27 mouse cellular contexts compared by ENCODE assay signal in the genomic region with DNA sequence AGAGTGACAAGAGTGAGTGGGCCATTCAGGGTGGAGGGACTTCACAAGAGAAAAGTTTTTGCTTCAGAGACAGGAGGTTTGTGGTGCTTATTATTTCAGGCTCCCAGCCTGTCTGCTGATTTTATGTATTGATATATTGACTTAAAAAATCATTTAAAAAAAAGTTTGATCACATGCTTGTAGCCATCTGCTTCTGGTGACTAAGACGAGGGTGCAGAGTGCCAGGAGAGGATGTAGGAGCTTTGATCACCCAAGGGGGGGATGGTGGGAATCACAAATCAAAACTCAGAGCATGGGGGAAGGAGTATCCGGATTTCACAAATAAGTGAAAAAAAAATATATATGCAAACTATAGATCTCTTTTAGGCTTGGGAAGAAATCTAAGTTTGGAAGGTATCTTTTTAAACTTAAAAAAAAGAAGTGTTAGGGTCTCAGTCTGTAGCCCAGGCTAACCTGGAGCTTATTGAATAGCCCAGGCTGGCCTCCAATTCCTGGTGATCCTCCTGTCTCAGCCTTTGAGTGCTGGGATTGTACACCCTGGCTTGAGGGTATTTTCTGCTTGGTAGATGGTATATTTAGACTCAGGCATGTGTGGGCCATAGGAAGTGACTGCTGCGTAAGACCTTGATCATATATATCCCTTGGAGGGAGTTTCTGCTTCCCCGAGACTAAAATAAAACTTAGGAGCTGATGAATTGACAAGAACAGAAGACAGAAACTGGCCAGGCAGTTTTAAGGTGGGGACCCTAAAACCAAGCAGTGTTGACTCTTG. TPM values are rescaled to one million over a fixed set of nuclear protein-coding genes. Genes with fewer than 3 reads are reported as not detected.
DNase-seq lines count a peak whose midpoint lies in the region; ATAC-seq and TF ChIP-seq lines count a peak whose summit lies in the region.
"Had no signal": no experiment of that assay in that cellular context is flagged by ENCODE, and none has a peak within 500 bp of the region (broad histone marks: within the 10 kb centered on the region; RNA-seq: fewer than 3 reads in every experiment).

No protein-coding gene starts in this region.

- peak; percentile 70 for ATAC-seq in frontal cortex, adult (ENCODE audit: low TSS enrichment)
- no peak for ATAC-seq in heart, embryonic 13.5 days (ENCODE audit: extremely low read depth, insufficient number of reproducible peaks, low FRiP score, low TSS enrichment)
- ATAC-seq: CD4-positive, CD25-positive, alpha-beta regulatory T cell, adult 4 months; forebrain, embryonic 14.5 days; hindbrain, embryonic 16.5 days; inflammation-experienced regulatory T-cells, adult 6 months; intestine, postnatal 0 days had no signal

- peaks cover 42% of the 10 kb centered on the region for H3K4me1 ChIP-seq in heart, embryonic 13.5 days
- H3K4me1 ChIP-seq: embryonic facial prominence, embryonic 15.5 days; forebrain, embryonic 10.5 days; hindbrain, embryonic 12.5 days had no signal

- H3K4me2 ChIP-seq in heart, embryonic 13.5 days: no peak overlapping the region
- H3K4me2 ChIP-seq: embryonic facial prominence, embryonic 15.5 days; heart, embryonic 15.5 days; hindbrain, embryonic 12.5 days had no signal

- H3K36me3 ChIP-seq in heart, embryonic 13.5 days: no peaks in the 10 kb centered on the region
- H3K36me3 ChIP-seq: embryonic facial prominence, embryonic 15.5 days; forebrain, embryonic 10.5 days; G1E; heart, embryonic 15.5 days; hindbrain, embryonic 12.5 days had no signal

- whole genome bisulfite sequencing in heart, embryonic 13.5 days: 50% methylated on average over 4 of the region's 4 CpGs

- DNase-seq in frontal cortex, postnatal 10 days (ENCODE audit: low spot score in 2 of 2): no peak
- no peak for DNase-seq in heart, adult 18-20 months
- peak; percentile 18 to 59 for DNase-seq in layer of hippocampus, adult 2 months (ENCODE audit: low spot score in 2 of 2)
- DNase-seq in layer of hippocampus, postnatal 10 days (ENCODE audit: low spot score in 2 of 2): no peak
- DNase-seq in left cerebral cortex, adult 8-10 months (ENCODE audit: low spot score in 2 of 2): no peak
- DNase-seq: adrenal gland, adult 8-10 months; adrenal gland, postnatal 36 days; B cell, adult 2 months; cerebellum, adult 11 months; cerebellum, adult 8-10 months; cerebellum, postnatal 14 days; embryo, embryonic 11 days; gastrocnemius, postnatal 10 days; heart, postnatal 4 days had no signal

- H3K27ac ChIP-seq in heart, embryonic 13.5 days (replicated peaks): peak overlapping the region; percentile 66
- H3K27ac ChIP-seq in layer of hippocampus, adult 2 months: no peak overlapping the region
- H3K27ac ChIP-seq: embryonic facial prominence, embryonic 15.5 days; forebrain, embryonic 10.5 days; hindbrain, embryonic 12.5 days had no signal

- H3K9me3 ChIP-seq in heart, embryonic 13.5 days: no peaks in the 10 kb centered on the region
- H3K9me3 ChIP-seq: embryonic facial prominence, embryonic 15.5 days; forebrain, embryonic 10.5 days; heart, embryonic 15.5 days; hindbrain, embryonic 12.5 days had no signal

- H3K9ac ChIP-seq in heart, embryonic 13.5 days: no peak overlapping the region
- H3K9ac ChIP-seq: embryonic facial prominence, embryonic 15.5 days; heart, embryonic 15.5 days; hindbrain, embryonic 12.5 days had no signal

- no peak overlapping the region for H3K4me3 ChIP-seq in heart, embryonic 13.5 days
- H3K4me3 ChIP-seq in layer of hippocampus, adult 2 months: no peak overlapping the region
- H3K4me3 ChIP-seq: embryonic facial prominence, embryonic 15.5 days; erythroblast, embryonic 14.5 days; forebrain, embryonic 10.5 days; heart, embryonic 15.5 days; hindbrain, embryonic 12.5 days had no signal

- H3K27me3 ChIP-seq in heart, embryonic 13.5 days (replicated peaks): no peaks in the 10 kb centered on the region
- H3K27me3 ChIP-seq: embryonic facial prominence, embryonic 15.5 days; heart, embryonic 15.5 days; hindbrain, embryonic 12.5 days had no signal

- no peak for TF ChIP-seq CTCF in layer of hippocampus, adult 2 months (conservative IDR thresholded peaks at IDR 0.05)

RNA-seq across cellular contexts. Expression of gene Stt3b, which starts 39.7 kb away (rescaled TPM):
- 70.9 and 73.8 TPM in 2 replicates for polyA plus RNA-seq in heart, embryonic 13.5 days (2015; fragmentation: Nextera tagmentation; extraction: Ambion mirVana)
- 10 to 100 TPM; 58.5 TPM for total RNA-seq in heart, adult 18-20 months (2021)
- 10 to 100 TPM; 76.4 to 79.4 TPM for total RNA-seq in layer of hippocampus, adult 2 months (2021)
- 100 to 1,000 TPM in 1 of 2 experiments, 10 to 100 TPM in 1; 98.2 to 105 TPM for total RNA-seq in layer of hippocampus, postnatal 10 days (2021)
- 10 to 100 TPM; 73.3 to 82.4 (median 75.2) TPM for total RNA-seq in left cerebral cortex, adult 8-10 months (2022)

Comparison
In these comparisons a context has a peak if more than half of its experiments do, and no peak if none do; other contexts are left out.
1. DNase-seq: peak in layer of hippocampus, adult 2 months (2 of 2); none in frontal cortex, postnatal 10 days (0 of 2), heart, adult 18-20 months (0 of 2), layer of hippocampus, postnatal 10 days (0 of 2) and left cerebral cortex, adult 8-10 months (0 of 2).